Mouse (Mus musculus) megakaryocyte, embryonic 14.5 days (primary cell): ENCODE measurements around the gene Prkd3. TPM values are rescaled to one million over a fixed set of nuclear protein-coding genes. Genes with fewer than 3 reads are reported as not detected.

Source experiments
- H3K27me3 ChIP-seq: replicated peaks from 2 replicates; pipeline ENCODE3; 2012; ENCODE audit warnings: inconsistent platforms
- H3K36me3 ChIP-seq: replicated peaks from 2 replicates; pipeline ENCODE3; 2012; ENCODE audit warnings: low read length, inconsistent platforms, mixed read lengths
- H3K4me1 ChIP-seq: 2 replicates; pipeline ENCODE4 v1.6.1; 2012; ENCODE audit warnings: inconsistent platforms
- H3K4me3 ChIP-seq: replicated peaks from 2 replicates; pipeline ENCODE3; 2012; ENCODE audit warnings: moderate library complexity, mild to moderate bottlenecking, inconsistent platforms
- H3K9me3 ChIP-seq: 2 replicates; pipeline ENCODE4 v1.6.1; 2012; ENCODE audit warnings: inconsistent platforms
- FLI1 ChIP-seq: IDR thresholded peaks from 2 replicates; pipeline ENCODE4 v1.6.1; 2012; ENCODE audit warnings: low read length, inconsistent platforms, mixed read lengths
- GATA1 ChIP-seq: IDR thresholded peaks from 3 replicates; pipeline ENCODE4 v1.6.1; 2012; ENCODE audit warnings: mixed read lengths, low read length, inconsistent platforms, borderline replicate concordance
- polyA plus RNA-seq: library from polyadenylated mRNA; stranded (reverse); fragments of >175 nt; gene quantifications from 2 replicates; pipeline ENCODE4 v1.2.3, GENCODE M21; 2012; ENCODE audit warnings: low replicate concordance; ENCODE audit not compliant: insufficient read depth

The Prkd3 gene
- polyA plus RNA-seq, 1 experiment: 0.23 TPM

GRCm38 (mm10) chr17:79039660-79040059, 19.0 kb upstream of the Prkd3 start:
- Histone ChIP-seq H3K36me3 (no peaks in the 10 kb centered on the region), H3K27me3 (no peaks in the 10 kb centered on the region), H3K9me3 (no peaks in the 10 kb centered on the region), H3K4me1 (no peaks in the 10 kb centered on the region), H3K4me3 (no peak overlapping the region)
- TF ChIP-seq GATA1 (no peak), FLI1 (no peak)

- Histone ChIP-seq H3K4me3 (no peak overlapping the region), H3K4me1 (no peaks in the 10 kb centered on the region), H3K36me3 (no peaks in the 10 kb centered on the region), H3K27me3 (no peaks in the 10 kb centered on the region), H3K9me3 (peaks cover 4% of the 10 kb centered on the region)
- no peak for TF ChIP-seq FLI1
- no peak for TF ChIP-seq GATA1
Measured at GRCm38 (mm10) chr17:79032782-79033181, 12.2 kb upstream of the Prkd3 start.

DNA sequence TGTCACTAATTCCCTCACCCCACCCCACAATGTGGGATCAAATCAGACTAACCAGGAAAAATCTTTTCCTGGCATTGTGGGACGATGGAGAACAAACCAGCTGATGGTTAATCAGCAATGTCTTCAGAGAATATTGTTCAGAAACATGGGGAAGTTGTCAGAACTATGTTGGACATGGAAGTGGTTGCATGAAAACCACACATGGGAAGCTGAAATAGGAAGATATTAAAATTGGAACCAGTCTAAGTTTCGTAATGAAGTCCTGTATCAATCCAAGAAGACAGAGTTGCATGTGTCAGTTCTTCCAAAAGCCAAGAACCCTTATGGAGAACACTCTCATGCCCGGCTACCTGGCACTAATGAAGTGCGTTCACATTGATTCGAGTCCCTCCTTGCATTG, 11.0 kb upstream of the Prkd3 start:
- Histone ChIP-seq H3K4me1 (no peaks in the 10 kb centered on the region), H3K27me3 (no peaks in the 10 kb centered on the region)
- no peak for TF ChIP-seq FLI1
- no peak for TF ChIP-seq GATA1

DNA sequence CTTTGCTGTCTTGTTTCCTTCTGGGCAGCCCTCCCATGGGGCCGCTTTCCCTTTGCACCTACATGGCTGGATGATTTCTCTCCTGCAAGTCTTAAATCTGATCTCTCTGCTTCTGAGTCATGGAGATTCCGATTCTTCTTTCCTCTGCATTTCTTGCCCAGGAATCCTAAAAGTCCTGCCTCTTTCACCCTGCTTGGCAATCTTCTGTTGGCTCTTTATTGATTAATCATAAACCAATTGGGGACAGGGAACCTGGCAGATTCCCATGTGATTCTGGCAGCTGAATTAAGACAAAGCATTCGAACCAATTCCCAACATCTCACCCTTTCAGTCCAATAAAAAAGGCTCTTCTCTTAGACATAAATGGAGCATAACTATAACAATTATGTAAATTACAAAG, 8.6 kb upstream of the Prkd3 start:
- no peaks in the 10 kb centered on the region for H3K27me3 ChIP-seq
- no peak for TF ChIP-seq GATA1
- no peak for TF ChIP-seq FLI1
- H3K4me1 ChIP-seq: peaks cover 3% of the 10 kb centered on the region; the same call in 1 of the 2 replicates
- no peak overlapping the region for H3K4me3 ChIP-seq
- H3K36me3 ChIP-seq: no peaks in the 10 kb centered on the region
- H3K9me3 ChIP-seq: peaks cover 4% of the 10 kb centered on the region

More for the DNA sequence above, 11.0 kb upstream of the Prkd3 start:
- H3K4me3 ChIP-seq: no peak overlapping the region
- H3K36me3 ChIP-seq: no peaks in the 10 kb centered on the region
- H3K9me3 ChIP-seq: peaks cover 4% of the 10 kb centered on the region

- H3K27me3 ChIP-seq: peaks cover 18% of the 10 kb centered on the region
- TF ChIP-seq FLI1: no peak
- no peak for TF ChIP-seq GATA1
- peaks cover 19% of the 10 kb centered on the region for H3K4me1 ChIP-seq
- no peaks in the 10 kb centered on the region for H3K36me3 ChIP-seq
- H3K9me3 ChIP-seq: no peaks in the 10 kb centered on the region
- no peak overlapping the region for H3K4me3 ChIP-seq
Measured at GRCm38 (mm10) chr17:79024544-79024943, 3.9 kb upstream of the Prkd3 start.

DNA sequence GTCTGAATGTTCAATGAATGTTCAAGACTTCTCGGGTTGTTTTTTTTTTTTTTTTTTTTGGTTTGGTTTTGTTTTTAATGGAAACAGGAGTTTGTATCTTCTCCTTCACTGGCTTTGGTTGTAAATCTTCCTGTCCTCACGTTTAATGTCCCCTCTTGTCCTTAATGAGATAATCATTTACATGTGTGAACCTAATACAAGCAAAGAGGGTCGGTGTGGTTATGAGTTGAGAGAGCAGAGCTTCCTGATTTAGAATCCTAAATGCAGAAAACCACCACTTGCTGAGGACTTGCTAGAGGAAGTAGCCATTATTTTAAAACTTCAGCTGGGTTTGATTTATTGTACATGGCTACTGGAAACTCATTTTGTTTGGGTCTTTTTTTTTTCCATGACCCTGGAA, 2.1 kb upstream of the Prkd3 start:
- peaks cover 20% of the 10 kb centered on the region for H3K27me3 ChIP-seq

DNA sequence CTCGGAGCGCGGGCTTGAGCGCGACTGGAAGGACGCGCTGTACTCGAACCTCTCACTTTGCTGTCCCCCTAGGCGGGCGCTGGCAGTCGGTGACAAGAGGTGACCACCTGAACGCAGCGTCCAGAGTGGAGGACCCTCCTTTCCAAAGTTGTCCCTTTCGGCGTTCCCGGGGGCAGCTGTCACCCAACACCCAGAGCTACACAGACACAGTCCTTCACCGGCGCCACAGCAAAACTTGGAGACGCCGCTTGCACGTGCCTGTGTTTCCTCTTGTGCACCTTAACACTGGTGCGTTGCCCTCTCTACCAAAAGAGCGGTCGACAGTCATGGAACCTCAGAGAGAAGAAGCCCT, 344 bp upstream of the Prkd3 start:
- peaks cover 20% of the 10 kb centered on the region for H3K27me3 ChIP-seq
- peaks cover 22% of the 10 kb centered on the region for H3K4me1 ChIP-seq

More for the DNA sequence above, 2.1 kb upstream of the Prkd3 start:
- peak overlapping the region; percentile 50 for H3K4me3 ChIP-seq
- peaks cover 21% of the 10 kb centered on the region for H3K4me1 ChIP-seq
- no peaks in the 10 kb centered on the region for H3K36me3 ChIP-seq
- TF ChIP-seq FLI1 (no peak), GATA1 (no peak)
- no peaks in the 10 kb centered on the region for H3K9me3 ChIP-seq

GRCm38 (mm10) chr17:79019726-79020207, 849 bp downstream of the Prkd3 start:
- H3K9me3 ChIP-seq: no peaks in the 10 kb centered on the region
- peaks cover 20% of the 10 kb centered on the region for H3K27me3 ChIP-seq
- peaks cover 29% of the 10 kb centered on the region for H3K4me1 ChIP-seq
- no peaks in the 10 kb centered on the region for H3K36me3 ChIP-seq
- H3K4me3 ChIP-seq: peak overlapping the region; percentile 93
- TF ChIP-seq GATA1: no peak
- no peak for TF ChIP-seq FLI1

More for the DNA sequence above, 344 bp upstream of the Prkd3 start:
- no peaks in the 10 kb centered on the region for H3K36me3 ChIP-seq
- H3K9me3 ChIP-seq: no peaks in the 10 kb centered on the region
- peak overlapping the region; percentile 93 for H3K4me3 ChIP-seq
- TF ChIP-seq GATA1 (no peak), FLI1 (no peak)

GRCm38 (mm10) chr17:79018422-79018821, 2.2 kb downstream of the Prkd3 start:
- Histone ChIP-seq H3K36me3 (no peaks in the 10 kb centered on the region), H3K9me3 (no peaks in the 10 kb centered on the region), H3K4me1 (peaks cover 25% of the 10 kb centered on the region), H3K4me3 (no peak overlapping the region), H3K27me3 (peaks cover 20% of the 10 kb centered on the region)
- TF ChIP-seq FLI1 (no peak), GATA1 (no peak)

GRCm38 (mm10) chr17:79015831-79016230, 4.8 kb downstream of the Prkd3 start:
- H3K4me1 ChIP-seq: peaks cover 16% of the 10 kb centered on the region

More at GRCm38 (mm10) chr17:79015831-79016230, 4.8 kb downstream of the Prkd3 start:
- Histone ChIP-seq H3K9me3 (0 out of 2 replicates have a peak, but pooled peaks cover 2% of the 10 kb centered on the region), H3K27me3 (peaks cover 10% of the 10 kb centered on the region), H3K4me3 (no peak overlapping the region), H3K36me3 (peaks cover 20% of the 10 kb centered on the region)
- TF ChIP-seq FLI1 (no peak), GATA1 (no peak)
